ENCODE assay signal across 9 mouse cellular contexts in the genomic region with DNA sequence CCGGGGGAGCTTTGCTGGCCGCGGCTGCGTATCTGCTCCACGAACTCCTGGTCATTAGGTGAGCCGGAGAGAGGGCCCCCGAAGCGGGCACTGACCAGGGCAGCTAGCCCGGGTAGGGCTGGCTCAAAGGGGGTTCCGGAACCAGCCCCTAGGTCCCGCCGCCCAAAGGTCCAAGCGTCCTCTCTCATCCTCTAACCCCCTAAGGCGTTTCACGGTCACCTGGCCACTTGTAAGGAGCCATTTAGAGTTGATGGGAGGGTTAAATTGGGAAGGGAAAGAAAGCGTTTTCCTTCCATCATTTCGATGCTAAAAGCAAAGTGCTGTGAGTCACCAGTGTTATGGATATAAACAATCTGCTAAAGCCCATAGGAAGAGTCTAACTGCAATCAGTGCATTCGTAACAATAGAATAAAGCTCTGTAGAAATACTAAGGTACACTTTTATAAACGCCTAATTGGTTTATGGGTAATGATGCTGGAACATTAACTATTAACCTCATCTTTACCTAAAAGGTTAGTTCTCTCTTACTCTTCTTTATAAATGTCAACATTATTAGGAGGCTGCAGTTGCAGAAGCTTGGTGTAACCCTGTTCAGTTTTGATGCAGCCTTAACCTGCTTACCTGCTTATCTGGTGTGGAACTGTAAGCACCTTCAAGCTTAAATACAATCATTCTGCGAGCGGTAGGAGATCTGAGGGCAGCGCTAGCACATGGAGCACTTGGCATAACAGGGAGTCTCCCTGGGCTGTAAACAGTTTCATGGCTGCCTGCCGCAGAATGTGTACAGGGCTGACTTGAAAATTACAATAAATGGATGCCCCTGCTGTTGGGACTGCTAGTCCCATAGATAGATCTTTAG. TPM values are rescaled to one million over a fixed set of nuclear protein-coding genes. Genes with fewer than 3 reads are reported as not detected.
DNase-seq lines count a peak whose midpoint lies in the region; ATAC-seq lines count a peak whose summit lies in the region.
"Had no signal": no experiment of that assay in that cellular context is flagged by ENCODE, and none has a peak within 500 bp of the region (broad histone marks: within the 10 kb centered on the region; RNA-seq: fewer than 3 reads in every experiment).

No protein-coding gene starts in this region.

- peak; percentile 35; the same call in 1 of the 2 replicates for ATAC-seq in heart, embryonic 11.5 days (replicated peaks; ENCODE audit: insufficient number of reproducible peaks, low FRiP score, low TSS enrichment)
- ATAC-seq in embryonic facial prominence, embryonic 15.5 days (ENCODE audit: insufficient number of reproducible peaks, low FRiP score, low TSS enrichment, low read depth): peak; percentile 6; the same call in 1 of the 2 replicates
- ATAC-seq in limb, embryonic 12.5 days (ENCODE audit: insufficient number of reproducible peaks, insufficient read depth, low FRiP score, low TSS enrichment, low read depth): 0 out of 2 replicates have a peak, but pooled peaks have one; percentile 56

- no peaks in the 10 kb centered on the region for H3K9me3 ChIP-seq in heart, embryonic 11.5 days (replicated peaks; ENCODE audit: control insufficient read depth, low read length)
- H3K9me3 ChIP-seq in embryonic facial prominence, embryonic 15.5 days (replicated peaks): no peaks in the 10 kb centered on the region
- no peaks in the 10 kb centered on the region for H3K9me3 ChIP-seq in limb, embryonic 12.5 days
- H3K9me3 ChIP-seq: G1E had no signal

- no peaks in the 10 kb centered on the region for H3K36me3 ChIP-seq in heart, embryonic 11.5 days (ENCODE audit: control insufficient read depth, insufficient read depth, low read length)
- H3K36me3 ChIP-seq in embryonic facial prominence, embryonic 15.5 days: peaks cover 9% of the 10 kb centered on the region; the same call in 1 of the 2 replicates
- peaks cover 9% of the 10 kb centered on the region; the same call in 1 of the 2 replicates for H3K36me3 ChIP-seq in limb, embryonic 12.5 days
- H3K36me3 ChIP-seq: G1E had no signal

- peak overlapping the region; percentile 91 for H3K4me2 ChIP-seq in heart, embryonic 11.5 days
- peak overlapping the region; percentile 87 for H3K4me2 ChIP-seq in embryonic facial prominence, embryonic 15.5 days (replicated peaks)
- H3K4me2 ChIP-seq in limb, embryonic 12.5 days: peak overlapping the region; percentile 73

- 0 out of 2 replicates have a peak overlapping the region, but pooled peaks have one; percentile 15 for H3K27ac ChIP-seq in heart, embryonic 11.5 days (ENCODE audit: low read depth, low read length)
- H3K27ac ChIP-seq in embryonic facial prominence, embryonic 15.5 days (replicated peaks): peak overlapping the region; percentile 78
- H3K27ac ChIP-seq in limb, embryonic 12.5 days: peak overlapping the region; percentile 87

- H3K27me3 ChIP-seq in heart, embryonic 11.5 days (ENCODE audit: control insufficient read depth, insufficient read depth, low read length): peaks cover 6% of the 10 kb centered on the region; the same call in 1 of the 2 replicates
- no peaks in the 10 kb centered on the region for H3K27me3 ChIP-seq in embryonic facial prominence, embryonic 15.5 days
- no peaks in the 10 kb centered on the region for H3K27me3 ChIP-seq in limb, embryonic 12.5 days

- H3K4me1 ChIP-seq in heart, embryonic 11.5 days (ENCODE audit: control insufficient read depth, insufficient read depth, low read length): no peaks in the 10 kb centered on the region
- H3K4me1 ChIP-seq in embryonic facial prominence, embryonic 15.5 days: peaks cover 20% of the 10 kb centered on the region
- peaks cover 10% of the 10 kb centered on the region for H3K4me1 ChIP-seq in limb, embryonic 12.5 days (replicated peaks)

- H3K4me3 ChIP-seq in heart, embryonic 11.5 days (ENCODE audit: low read depth, low read length): peak overlapping the region; percentile 63
- peak overlapping the region; percentile 78 for H3K4me3 ChIP-seq in embryonic facial prominence, embryonic 15.5 days (replicated peaks)
- H3K4me3 ChIP-seq in limb, embryonic 12.5 days (replicated peaks): peak overlapping the region; percentile 76

- H3K9ac ChIP-seq in heart, embryonic 11.5 days (ENCODE audit: low read depth, low read length): peak overlapping the region; percentile 89
- peak overlapping the region; percentile 79 for H3K9ac ChIP-seq in embryonic facial prominence, embryonic 15.5 days
- peak overlapping the region; percentile 97 for H3K9ac ChIP-seq in limb, embryonic 12.5 days (replicated peaks)

- no peak for DNase-seq in heart, adult 18-20 months
- DNase-seq in NIH3T3 (ENCODE audit: low read depth): peak; percentile 6
- DNase-seq in retina, embryonic 14.5 days (ENCODE audit: low spot score): peak; percentile 55
- DNase-seq in thymus, postnatal 4 days: no peak
- DNase-seq in urinary bladder, adult 2 months (ENCODE audit: low spot score): no peak

- 16% methylated on average over 23 of the region's 23 CpGs for WGBS in heart, embryonic 11.5 days (ENCODE audit: insufficient replicate concordance)
- 9% methylated on average over 23 of the region's 23 CpGs for WGBS in embryonic facial prominence, embryonic 15.5 days
- 12% methylated on average over 23 of the region's 23 CpGs for WGBS in limb, embryonic 12.5 days

RNA-seq across cellular contexts. Expression of gene Faxc, which starts 0.9 kb away (rescaled TPM):
- polyA plus RNA-seq in heart, embryonic 11.5 days (2014; fragmentation: Nextera tagmentation; extraction: Ambion mirVana): 3.6 and 3.8 TPM in 2 replicates
- total RNA-seq in heart, adult 18-20 months (2021): 1 to 10 TPM; 1.1 to 1.6 TPM
- polyA plus RNA-seq in embryonic facial prominence, embryonic 15.5 days (2015; fragmentation: Nextera tagmentation; extraction: Ambion mirVana): 4.9 and 5.6 TPM in 2 replicates
- 11.6 and 14.5 TPM in 2 replicates for polyA plus RNA-seq in limb, embryonic 12.5 days (2016; fragmentation: Nextera tagmentation; extraction: Ambion mirVana)
- polyA plus RNA-seq in urinary bladder, adult 2 months (2012; rRNA removed): 13.2 and 19.7 TPM in 2 replicates
- polyA plus RNA-seq: G1E had no signal

RNA-seq across cellular contexts. Expression of gene Coq3, which starts 52.5 kb away (rescaled TPM):
- polyA plus RNA-seq in heart, embryonic 11.5 days (2014; fragmentation: Nextera tagmentation; extraction: Ambion mirVana): 14.8 and 16.9 TPM in 2 replicates
- total RNA-seq in heart, adult 18-20 months (2021): 10 to 100 TPM; 38.7 to 39.9 TPM
- polyA plus RNA-seq in embryonic facial prominence, embryonic 15.5 days (2015; fragmentation: Nextera tagmentation; extraction: Ambion mirVana): 13.1 and 13.5 TPM in 2 replicates
- polyA plus RNA-seq in limb, embryonic 12.5 days (2016; fragmentation: Nextera tagmentation; extraction: Ambion mirVana): 12.3 and 14.0 TPM in 2 replicates
- 8.1 and 8.7 TPM in 2 replicates for polyA plus RNA-seq in urinary bladder, adult 2 months (2012; rRNA removed)

Comparison
In these comparisons a context has a peak if more than half of its experiments do, and no peak if none do; other contexts are left out.
1. ATAC-seq: peak in every context shown above with its lines; median percentile 56 in limb, embryonic 12.5 days; 35 in heart, embryonic 11.5 days; 6 in embryonic facial prominence, embryonic 15.5 days.
2. H3K27ac ChIP-seq: peak in every context shown above with its lines; median percentile 87 in limb, embryonic 12.5 days; 78 in embryonic facial prominence, embryonic 15.5 days; 15 in heart, embryonic 11.5 days.
3. DNase-seq: peak in NIH3T3 (single experiment) and retina, embryonic 14.5 days (single experiment); none in heart, adult 18-20 months (0 of 2), thymus, postnatal 4 days (single experiment) and urinary bladder, adult 2 months (single experiment).
4. Peak in every context shown above with its lines, with median percentiles within 50 percentile points of each other: H3K4me2 ChIP-seq, H3K4me3 ChIP-seq and H3K9ac ChIP-seq.